ENCODE assay signal across 11 mouse cellular contexts in the genomic region with DNA sequence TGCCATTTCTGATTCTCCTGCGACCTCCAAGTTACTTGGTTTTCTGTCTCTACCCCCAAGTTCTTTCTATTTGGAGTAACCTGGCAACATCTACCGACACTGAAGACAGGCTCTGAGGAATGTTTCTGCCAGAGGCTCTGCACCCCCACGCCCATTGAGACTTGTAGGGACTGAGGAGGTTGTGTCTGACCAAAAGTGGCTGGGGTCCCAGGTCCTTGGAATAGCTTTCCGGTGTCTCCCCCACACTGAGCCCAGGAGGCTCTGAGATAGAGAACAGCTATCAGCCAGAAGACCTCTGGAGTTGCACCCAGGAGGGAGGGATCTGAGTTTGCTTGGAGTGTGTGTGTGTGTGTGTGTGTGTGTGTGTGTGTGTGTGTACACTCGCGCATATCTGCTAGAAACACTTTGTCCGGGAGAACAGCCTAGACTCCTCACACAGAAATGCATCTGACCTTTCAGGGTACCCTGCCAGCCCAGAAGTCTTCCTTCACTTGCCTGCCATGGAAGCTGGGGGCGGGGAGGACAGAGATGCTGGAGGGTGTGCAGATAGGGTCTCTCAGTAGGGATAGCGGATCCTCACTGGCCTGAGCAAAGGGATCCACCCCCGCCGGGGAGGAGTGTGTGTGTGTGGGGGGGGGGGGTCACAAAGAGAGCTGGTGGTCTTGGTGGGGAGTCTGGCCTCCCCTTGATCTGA. TPM values are rescaled to one million over a fixed set of nuclear protein-coding genes. Genes with fewer than 3 reads are reported as not detected.
DNase-seq lines count a peak whose midpoint lies in the region; ATAC-seq and TF ChIP-seq lines count a peak whose summit lies in the region.
"Had no signal": no experiment of that assay in that cellular context is flagged by ENCODE, and none has a peak within 500 bp of the region (broad histone marks: within the 10 kb centered on the region; RNA-seq: fewer than 3 reads in every experiment).

No protein-coding gene starts in this region.

- no peaks in the 10 kb centered on the region for H3K9me3 ChIP-seq in hindbrain, embryonic 11.5 days (ENCODE audit: control insufficient read depth, low read length)
- no peaks in the 10 kb centered on the region for H3K9me3 ChIP-seq in hindbrain, embryonic 14.5 days (ENCODE audit: control insufficient read depth, low read length)
- H3K9me3 ChIP-seq in lung, postnatal 0 days (ENCODE audit: low read length), result no peaks in the 10 kb centered on the region
- no peaks in the 10 kb centered on the region for H3K9me3 ChIP-seq in hindbrain, embryonic 13.5 days
- no peaks in the 10 kb centered on the region for H3K9me3 ChIP-seq in neural tube, embryonic 14.5 days (ENCODE audit: control insufficient read depth, low read length)
- H3K9me3 ChIP-seq: G1E; midbrain, embryonic 15.5 days had no signal

- no peaks in the 10 kb centered on the region for H3K36me3 ChIP-seq in hindbrain, embryonic 11.5 days (ENCODE audit: control insufficient read depth, insufficient read depth, low read length)
- no peaks in the 10 kb centered on the region for H3K36me3 ChIP-seq in hindbrain, embryonic 14.5 days (replicated peaks; ENCODE audit: control insufficient read depth, insufficient read depth)
- H3K36me3 ChIP-seq in lung, postnatal 0 days (ENCODE audit: insufficient read depth, low read length), result no peaks in the 10 kb centered on the region
- H3K36me3 ChIP-seq in hindbrain, embryonic 13.5 days, result no peaks in the 10 kb centered on the region
- H3K36me3 ChIP-seq in neural tube, embryonic 14.5 days (ENCODE audit: control insufficient read depth, insufficient read depth, low read length), result no peaks in the 10 kb centered on the region
- H3K36me3 ChIP-seq: G1E; midbrain, embryonic 15.5 days had no signal

- no peak overlapping the region; the same call in 1 of the 2 replicates for H3K4me3 ChIP-seq in hindbrain, embryonic 11.5 days (ENCODE audit: low read depth, low read length)
- H3K4me3 ChIP-seq in hindbrain, embryonic 14.5 days (replicated peaks; ENCODE audit: low read length), result no peak overlapping the region; the same call in 1 of the 2 replicates
- H3K4me3 ChIP-seq in lung, postnatal 0 days (ENCODE audit: low read depth, low read length), result no peak overlapping the region
- peak overlapping the region; percentile 2; the same call in 1 of the 2 replicates for H3K4me3 ChIP-seq in hindbrain, embryonic 13.5 days
- H3K4me3 ChIP-seq in neural tube, embryonic 14.5 days (ENCODE audit: low read depth, low read length), result 0 out of 2 replicates have a peak overlapping the region, but pooled peaks have one; percentile 15

- no peaks in the 10 kb centered on the region for H3K4me1 ChIP-seq in hindbrain, embryonic 11.5 days (replicated peaks; ENCODE audit: control insufficient read depth, insufficient read depth, low read length)
- peaks cover 5% of the 10 kb centered on the region; the same call in 1 of the 2 replicates for H3K4me1 ChIP-seq in hindbrain, embryonic 14.5 days (replicated peaks; ENCODE audit: control insufficient read depth, insufficient read depth, low read length)
- H3K4me1 ChIP-seq in lung, postnatal 0 days (ENCODE audit: insufficient read depth, low read depth, low read length), result peaks cover 4% of the 10 kb centered on the region; the same call in 1 of the 2 replicates
- peaks cover 22% of the 10 kb centered on the region for H3K4me1 ChIP-seq in hindbrain, embryonic 13.5 days (replicated peaks)
- peaks cover 6% of the 10 kb centered on the region for H3K4me1 ChIP-seq in neural tube, embryonic 14.5 days (ENCODE audit: control insufficient read depth, insufficient read depth, low read length)

- H3K4me2 ChIP-seq in hindbrain, embryonic 11.5 days (replicated peaks; ENCODE audit: low read depth, low read length), result no peak overlapping the region
- no peak overlapping the region for H3K4me2 ChIP-seq in hindbrain, embryonic 14.5 days (replicated peaks)
- H3K4me2 ChIP-seq in lung, postnatal 0 days (replicated peaks; ENCODE audit: low read depth, low read length), result no peak overlapping the region
- 0 out of 2 replicates have a peak overlapping the region, but pooled peaks have one; percentile 8 for H3K4me2 ChIP-seq in hindbrain, embryonic 13.5 days
- H3K4me2 ChIP-seq in neural tube, embryonic 14.5 days (ENCODE audit: low read depth, low read length), result no peak overlapping the region

- no peak for TF ChIP-seq CTCF in lung, postnatal 0 days (IDR thresholded peaks at IDR 0.05)

- no peak overlapping the region for H3K9ac ChIP-seq in hindbrain, embryonic 11.5 days (ENCODE audit: low read depth, low read length)
- no peak overlapping the region for H3K9ac ChIP-seq in hindbrain, embryonic 14.5 days
- H3K9ac ChIP-seq in lung, postnatal 0 days (replicated peaks; ENCODE audit: low read depth), result no peak overlapping the region
- peak overlapping the region; percentile 24; the same call in 1 of the 2 replicates for H3K9ac ChIP-seq in hindbrain, embryonic 13.5 days
- no peak overlapping the region for H3K9ac ChIP-seq in neural tube, embryonic 14.5 days (replicated peaks; ENCODE audit: low read depth, low read length)
- H3K9ac ChIP-seq: midbrain, embryonic 15.5 days had no signal

- peak; percentile 24 for DNase-seq in hindbrain, embryonic 11.5 days (ENCODE audit: low spot score)
- DNase-seq in hindbrain, embryonic 14.5 days (ENCODE audit: low spot score), result no peak
- peak; percentile 18 for DNase-seq in lung, postnatal 0 days (ENCODE audit: low spot score)
- no peak for DNase-seq in lung, postnatal 14 days
- no peak for DNase-seq in right cerebral cortex, adult 18-20 months
- DNase-seq: embryo, embryonic 11 days; kidney, adult 8-10 months had no signal

- ATAC-seq in hindbrain, embryonic 11.5 days (ENCODE audit: low FRiP score), result no peak
- ATAC-seq in hindbrain, embryonic 14.5 days (ENCODE audit: low FRiP score), result no peak
- peak; percentile 36; the same call in 1 of the 2 replicates for ATAC-seq in lung, postnatal 0 days
- no peak for ATAC-seq in hindbrain, embryonic 13.5 days (ENCODE audit: low FRiP score)
- no peak for ATAC-seq in neural tube, embryonic 14.5 days (ENCODE audit: low read depth)
- ATAC-seq: midbrain, embryonic 15.5 days had no signal

- H3K27me3 ChIP-seq in hindbrain, embryonic 11.5 days (ENCODE audit: control insufficient read depth, insufficient read depth, low read length), result peaks cover 28% of the 10 kb centered on the region
- H3K27me3 ChIP-seq in hindbrain, embryonic 14.5 days (ENCODE audit: control insufficient read depth, insufficient read depth, low read length), result peaks cover 41% of the 10 kb centered on the region
- peaks cover 21% of the 10 kb centered on the region; the same call in 1 of the 2 replicates for H3K27me3 ChIP-seq in lung, postnatal 0 days (replicated peaks; ENCODE audit: insufficient read depth, low read length)
- H3K27me3 ChIP-seq in hindbrain, embryonic 13.5 days, result peaks cover 78% of the 10 kb centered on the region
- peaks cover 17% of the 10 kb centered on the region for H3K27me3 ChIP-seq in neural tube, embryonic 14.5 days (ENCODE audit: control insufficient read depth, insufficient read depth, low read length)

- no peak for TF ChIP-seq EP300 in lung, postnatal 0 days (IDR thresholded peaks at IDR 0.05)

- 37% methylated on average over 11 of the region's 11 CpGs for WGBS in hindbrain, embryonic 11.5 days
- WGBS in hindbrain, embryonic 14.5 days, result 27% methylated on average over 11 of the region's 11 CpGs
- 29% methylated on average over 11 of the region's 11 CpGs for WGBS in lung, postnatal 0 days
- WGBS in hindbrain, embryonic 13.5 days, result 30% methylated on average over 11 of the region's 11 CpGs
- 36% methylated on average over 11 of the region's 11 CpGs for WGBS in neural tube, embryonic 14.5 days

- no peak overlapping the region for H3K27ac ChIP-seq in hindbrain, embryonic 11.5 days (ENCODE audit: low read depth, low read length)
- H3K27ac ChIP-seq in hindbrain, embryonic 14.5 days, result no peak overlapping the region
- H3K27ac ChIP-seq in lung, postnatal 0 days (ENCODE audit: low read length), result no peak overlapping the region
- no peak overlapping the region for H3K27ac ChIP-seq in hindbrain, embryonic 13.5 days
- no peak overlapping the region for H3K27ac ChIP-seq in neural tube, embryonic 14.5 days (ENCODE audit: low read depth, low read length)
- H3K27ac ChIP-seq: midbrain, embryonic 15.5 days had no signal

RNA-seq across cellular contexts. Expression of gene Col8a2, which starts 0.9 kb away (rescaled TPM):
- polyA plus RNA-seq in hindbrain, embryonic 11.5 days (2014; fragmentation: Nextera tagmentation; extraction: Ambion mirVana), result 15.6 and 17.4 TPM in 2 replicates
- 8.1 and 9.9 TPM in 2 replicates for polyA plus RNA-seq in hindbrain, embryonic 14.5 days (2014; fragmentation: Nextera tagmentation; extraction: Ambion mirVana)
- polyA plus RNA-seq in lung, postnatal 0 days (2015; fragmentation: Nextera tagmentation; extraction: Ambion mirVana), result 1.4 and 1.9 TPM in 2 replicates
- 7.6 and 10.1 TPM in 2 replicates for polyA plus RNA-seq in hindbrain, embryonic 13.5 days (2015; fragmentation: Nextera tagmentation; extraction: Ambion mirVana)
- 1.3 and 6.1 TPM in 2 replicates for polyA plus RNA-seq in neural tube, embryonic 14.5 days (2014; fragmentation: Nextera tagmentation; extraction: Ambion mirVana)
- polyA plus RNA-seq: G1E had no signal

RNA-seq across cellular contexts. Expression of gene Trappc3, which starts 25.3 kb away (rescaled TPM):
- polyA plus RNA-seq in hindbrain, embryonic 11.5 days (2014; fragmentation: Nextera tagmentation; extraction: Ambion mirVana), result 17.8 and 39.1 TPM in 2 replicates
- 40.7 and 45.9 TPM in 2 replicates for polyA plus RNA-seq in hindbrain, embryonic 14.5 days (2014; fragmentation: Nextera tagmentation; extraction: Ambion mirVana)
- polyA plus RNA-seq in lung, postnatal 0 days (2015; fragmentation: Nextera tagmentation; extraction: Ambion mirVana), result 95.9 and 97.9 TPM in 2 replicates
- polyA plus RNA-seq in hindbrain, embryonic 13.5 days (2015; fragmentation: Nextera tagmentation; extraction: Ambion mirVana), result 160 and 168 TPM in 2 replicates
- 32.9 and 68.5 TPM in 2 replicates for polyA plus RNA-seq in neural tube, embryonic 14.5 days (2014; fragmentation: Nextera tagmentation; extraction: Ambion mirVana)

RNA-seq across cellular contexts. Expression of gene Map7d1, which starts 31.3 kb away (rescaled TPM):
- 54.6 and 65.5 TPM in 2 replicates for polyA plus RNA-seq in hindbrain, embryonic 11.5 days (2014; fragmentation: Nextera tagmentation; extraction: Ambion mirVana)
- polyA plus RNA-seq in hindbrain, embryonic 14.5 days (2014; fragmentation: Nextera tagmentation; extraction: Ambion mirVana), result 84.2 and 90.0 TPM in 2 replicates
- polyA plus RNA-seq in lung, postnatal 0 days (2015; fragmentation: Nextera tagmentation; extraction: Ambion mirVana), result 27.2 and 33.3 TPM in 2 replicates
- 79.5 and 81.8 TPM in 2 replicates for polyA plus RNA-seq in hindbrain, embryonic 13.5 days (2015; fragmentation: Nextera tagmentation; extraction: Ambion mirVana)
- polyA plus RNA-seq in neural tube, embryonic 14.5 days (2014; fragmentation: Nextera tagmentation; extraction: Ambion mirVana), result 69.6 and 79.7 TPM in 2 replicates

RNA-seq across cellular contexts. Expression of gene Adprhl2, which starts 34.1 kb away (rescaled TPM):
- 39.2 and 39.3 TPM in 2 replicates for polyA plus RNA-seq in hindbrain, embryonic 11.5 days (2014; fragmentation: Nextera tagmentation; extraction: Ambion mirVana)
- polyA plus RNA-seq in hindbrain, embryonic 14.5 days (2014; fragmentation: Nextera tagmentation; extraction: Ambion mirVana), result 56.4 and 57.9 TPM in 2 replicates
- polyA plus RNA-seq in lung, postnatal 0 days (2015; fragmentation: Nextera tagmentation; extraction: Ambion mirVana), result 40.9 and 42.1 TPM in 2 replicates
- polyA plus RNA-seq in hindbrain, embryonic 13.5 days (2015; fragmentation: Nextera tagmentation; extraction: Ambion mirVana), result 78.2 and 81.6 TPM in 2 replicates
- polyA plus RNA-seq in neural tube, embryonic 14.5 days (2014; fragmentation: Nextera tagmentation; extraction: Ambion mirVana), result 51.7 and 54.1 TPM in 2 replicates

RNA-seq across cellular contexts. Expression of gene Tekt2, which starts 38.0 kb away (rescaled TPM):
- 3.0 and 3.8 TPM in 2 replicates for polyA plus RNA-seq in hindbrain, embryonic 11.5 days (2014; fragmentation: Nextera tagmentation; extraction: Ambion mirVana)
- 7.2 and 8.2 TPM in 2 replicates for polyA plus RNA-seq in hindbrain, embryonic 14.5 days (2014; fragmentation: Nextera tagmentation; extraction: Ambion mirVana)
- 14.6 and 15.7 TPM in 2 replicates for polyA plus RNA-seq in lung, postnatal 0 days (2015; fragmentation: Nextera tagmentation; extraction: Ambion mirVana)
- 7.0 and 8.5 TPM in 2 replicates for polyA plus RNA-seq in hindbrain, embryonic 13.5 days (2015; fragmentation: Nextera tagmentation; extraction: Ambion mirVana)
- 7.7 and 8.8 TPM in 2 replicates for polyA plus RNA-seq in neural tube, embryonic 14.5 days (2014; fragmentation: Nextera tagmentation; extraction: Ambion mirVana)
- polyA plus RNA-seq: G1E had no signal

Comparison
In these comparisons a context has a peak if more than half of its experiments do, and no peak if none do; other contexts are left out.
1. DNase-seq: peak in hindbrain, embryonic 11.5 days (single experiment) and lung, postnatal 0 days (single experiment); none in hindbrain, embryonic 14.5 days (single experiment), lung, postnatal 14 days (single experiment) and right cerebral cortex, adult 18-20 months (single experiment).
2. H3K4me3 ChIP-seq: peak in hindbrain, embryonic 13.5 days (single experiment) and neural tube, embryonic 14.5 days (single experiment); none in hindbrain, embryonic 11.5 days (single experiment), hindbrain, embryonic 14.5 days (single experiment) and lung, postnatal 0 days (single experiment).